Mouse (Mus musculus) adipocyte (in vitro differentiated cells): ENCODE measurements at regions not wholly inside any gene's neighbourhood (a gene's known extent, or its start where the extent isn't known, plus 50 kb on each side); places are given as distances from the start of the nearest gene placed in this dataset.
"Not testable (repeated sequence)": the region's sequence is repeated elsewhere in the genome, so short reads cannot be mapped to it uniquely, and the experiment has no call there.

Source experiments
- DNase-seq: peaks from one replicate; pipeline ENCODE4 v3.0.0-alpha.2; 2016; ENCODE audit warnings: low spot score

DNA sequence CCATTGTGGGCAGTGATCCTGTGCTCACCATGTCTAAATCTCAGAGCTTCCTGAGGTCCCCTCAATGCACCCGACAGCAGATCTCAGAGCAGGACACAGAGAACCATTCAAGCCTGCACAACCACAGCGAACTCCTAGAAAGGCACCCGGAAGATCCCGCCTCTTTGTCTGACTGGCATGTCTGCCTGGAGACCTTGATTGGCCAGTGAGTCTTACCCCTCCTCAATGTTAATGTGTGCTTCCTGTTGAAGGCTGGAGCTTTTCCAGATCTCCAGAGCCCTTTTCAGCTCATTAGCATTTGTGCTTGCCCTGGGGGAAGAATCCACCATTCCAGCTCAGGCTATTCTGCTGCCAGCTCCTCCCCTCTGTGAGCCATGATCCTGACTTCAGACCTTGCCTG lies 91.8 kb downstream of the 2410141K09Rik start:
- not testable (repeated sequence) for DNase-seq

DNA sequence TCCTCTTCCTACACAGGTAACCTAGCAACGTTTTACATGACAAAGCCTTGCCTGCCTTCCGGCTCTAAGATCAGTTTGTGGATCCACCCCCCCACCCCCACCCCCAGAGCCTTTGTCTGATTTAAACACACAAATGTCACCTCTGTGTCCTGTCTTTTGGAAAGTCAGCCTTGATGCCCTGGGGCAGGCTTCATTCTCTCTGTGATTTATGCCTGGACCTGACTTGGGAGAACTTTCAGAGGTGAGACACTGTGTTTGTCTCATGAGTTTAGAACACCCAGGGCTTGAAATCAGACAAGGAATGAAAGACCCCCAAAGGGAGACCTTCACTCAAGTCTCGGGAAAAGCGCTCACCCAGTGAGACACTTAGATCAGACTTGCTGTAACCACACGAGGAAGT lies 92.9 kb upstream of the Gm10772 start:
- not testable (repeated sequence) for DNase-seq

DNA sequence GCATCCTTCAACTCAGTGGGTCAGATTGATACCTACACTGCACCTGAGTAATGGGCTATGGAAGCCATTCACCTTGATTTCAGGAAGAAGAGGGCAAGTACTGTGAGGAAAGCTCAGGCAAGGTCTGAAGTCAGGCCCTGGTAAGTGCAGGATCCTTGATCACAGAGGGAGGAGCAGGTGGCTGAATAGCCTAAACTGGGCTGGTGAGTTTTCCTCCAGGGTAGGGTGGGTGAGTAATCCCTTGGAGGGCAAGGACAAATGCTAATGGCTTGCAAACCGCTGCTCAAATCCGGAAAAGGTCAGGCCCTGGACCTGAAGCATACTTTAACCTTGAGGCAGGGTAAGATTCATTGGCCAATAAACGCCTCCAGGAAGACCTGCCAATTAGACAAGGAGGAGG lies 84.4 kb upstream of the Gm10772 start:
- not testable (repeated sequence) for DNase-seq

DNA sequence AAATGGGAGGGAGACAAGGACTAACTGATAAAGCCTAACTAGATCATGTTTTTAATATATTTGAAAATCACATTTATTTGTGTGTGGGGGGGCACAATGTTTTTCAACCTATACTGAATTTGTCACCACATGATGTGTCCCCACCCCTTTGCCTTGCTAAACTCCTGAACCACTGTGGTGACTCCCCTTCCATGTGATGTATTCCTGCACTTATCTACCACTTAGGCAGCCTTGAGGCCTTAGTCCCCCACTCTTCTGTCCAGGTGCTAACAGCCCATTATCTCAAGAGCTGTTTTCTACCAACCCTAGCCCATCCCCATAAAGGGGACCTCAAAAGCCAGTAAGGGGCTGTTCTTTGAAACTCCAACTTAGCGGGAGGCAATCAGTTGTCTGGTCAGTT lies 72.5 kb upstream of the Gm10772 start:
- DNase-seq: peak; percentile 42

DNA sequence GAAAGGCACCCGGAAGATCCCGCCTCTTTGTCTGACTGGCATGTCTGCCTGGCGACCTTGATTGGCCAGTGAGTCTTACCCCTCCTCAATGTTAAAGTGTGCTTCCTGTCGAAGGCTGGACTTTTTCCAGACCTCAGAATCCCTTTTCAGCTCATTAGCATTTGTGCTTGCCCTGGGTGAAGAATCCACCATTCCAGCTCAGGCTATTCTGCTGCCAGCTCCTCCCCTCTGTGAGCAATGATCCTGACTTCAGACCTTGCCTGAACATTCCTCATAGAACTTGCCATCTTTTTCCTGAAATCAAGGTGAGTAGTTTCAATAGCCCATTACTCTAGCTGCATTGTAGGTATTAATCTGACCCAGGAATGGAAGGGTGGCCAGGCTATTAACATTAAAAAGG lies 64.0 kb upstream of the Gm10772 start:
- DNase-seq: not testable (repeated sequence)
